Mouse (Mus musculus) kidney, postnatal 0 days (tissue): ENCODE results near the gene Padi4. TPM values are rescaled to one million over a fixed set of nuclear protein-coding genes. Genes with fewer than 3 reads are reported as not detected.

Experiments
- ATAC-seq: fragments of 200-750 bp; cut with Nextera tagmentation; replicated peaks from 2 replicates; pipeline ENCODE4 v1.8.0; 2017; ENCODE audit warnings: low read depth, moderate number of reproducible peaks, moderate TSS enrichment, moderate library complexity; ENCODE audit not compliant: low FRiP score
- DNase-seq: peaks from one replicate; pipeline ENCODE4 v3.0.0-alpha.2; 2016; ENCODE audit warnings: low spot score
- H3K27ac ChIP-seq: fragments of 300-500 bp; sonication (generic); 2 replicates; pipeline ENCODE4 v1.5.1; 2014; ENCODE audit warnings: mild to moderate bottlenecking
- H3K27me3 ChIP-seq: fragments of 300-500 bp; sonication (generic); 2 replicates; pipeline ENCODE4 v1.6.1; 2014; ENCODE audit warnings: low read length, mixed read lengths; ENCODE audit not compliant: insufficient read depth
- H3K36me3 ChIP-seq: fragments of 300-500 bp; sonication (generic); 2 replicates; pipeline ENCODE4 v1.6.1; 2014; ENCODE audit warnings: low read length, mixed read lengths; ENCODE audit not compliant: insufficient read depth
- H3K4me1 ChIP-seq: fragments of 300-500 bp; sonication (generic); replicated peaks from 2 replicates; pipeline ENCODE4 v1.6.1; 2014; ENCODE audit warnings: antibody characterized with exemption, low read length, mixed read lengths; ENCODE audit not compliant: insufficient read depth
- H3K4me2 ChIP-seq: fragments of 300-500 bp; sonication (generic); 2 replicates; pipeline ENCODE4 v1.6.1; 2014; ENCODE audit warnings: mild to moderate bottlenecking, low read length, moderate library complexity, mixed read lengths
- H3K4me3 ChIP-seq: fragments of 300-500 bp; sonication (generic); replicated peaks from 2 replicates; pipeline ENCODE4 v1.5.1; 2014; ENCODE audit warnings: low read depth, low read length
- H3K9ac ChIP-seq: fragments of 300-500 bp; sonication (generic); 2 replicates; pipeline ENCODE4 v1.6.1; 2014; ENCODE audit warnings: low read depth, low read length
- H3K9me3 ChIP-seq: fragments of 300-500 bp; sonication (generic); replicated peaks from 2 replicates; pipeline ENCODE4 v1.6.1; 2016; ENCODE audit warnings: low read length, inconsistent platforms, mixed read lengths
- CTCF ChIP-seq: IDR thresholded peaks from 2 replicates; pipeline ENCODE4 v1.5.1; 2016; ENCODE audit warnings: antibody characterized with exemption, low read depth, mild to moderate bottlenecking, moderate library complexity
- WGBS: fragments of 180-500 bp; shearing (Covaris S2); extraction: QIAGEN DNeasy Blood & Tissue Kit; methylation state at CpG from one replicate; pipeline ENCODE4 v1.1.7; 2014; 5-methylcytosine and 5-hydroxymethylcytosine counted together
- polyA plus RNA-seq: library from polyadenylated mRNA; unstranded; fragments of >200 nt; fragmentation: Nextera tagmentation; extraction: Ambion mirVana; gene quantifications from 2 replicates; pipeline ENCODE4 v1.2.1, GENCODE M21; 2015

Padi4 gene
- polyA plus RNA-seq, 1 experiment from 2014 or later, result 0.74 TPM

DNA sequence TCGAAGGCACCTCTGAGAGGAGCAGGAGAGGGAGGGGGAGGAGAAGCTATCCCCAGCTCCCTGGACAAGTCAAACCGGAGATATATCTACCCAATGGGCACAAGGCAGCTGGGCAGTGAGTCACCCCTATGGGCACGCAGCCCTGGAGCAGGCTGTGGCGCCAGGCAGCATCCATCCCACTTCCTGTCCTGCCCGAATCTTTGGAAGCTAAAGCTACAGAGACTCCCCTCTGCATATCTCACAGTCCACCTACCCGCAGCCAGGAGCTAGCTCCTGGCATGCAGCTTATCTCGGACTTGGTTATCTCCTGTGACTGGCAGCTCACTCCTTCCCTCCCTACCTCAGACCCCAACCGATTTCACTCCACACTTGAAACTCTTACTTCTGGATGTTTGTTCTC lies 35.1 kb upstream of the Padi4 start:
- ATAC-seq (no peak), DNase-seq (no peak)
- Histone ChIP-seq H3K4me3 (no peak overlapping the region), H3K9ac (no peak overlapping the region), H3K27ac (no peak overlapping the region), H3K36me3 (no peaks in the 10 kb centered on the region), H3K4me2 (no peak overlapping the region), H3K4me1 (0 out of 2 replicates have a peak, but pooled peaks cover 5% of the 10 kb centered on the region), H3K27me3 (no peaks in the 10 kb centered on the region), H3K9me3 (no peaks in the 10 kb centered on the region)
- WGBS, result 65% methylated on average over 8 of the region's 8 CpGs
- no peak for TF ChIP-seq CTCF

GRCm38 (mm10) chr4:140804601-140805000 lies 30.6 kb upstream of the Padi4 start:
- no peak overlapping the region for H3K4me3 ChIP-seq
- no peaks in the 10 kb centered on the region for H3K4me1 ChIP-seq
- no peaks in the 10 kb centered on the region for H3K9me3 ChIP-seq
- no peak for TF ChIP-seq CTCF
- H3K9ac ChIP-seq, result no peak overlapping the region
- H3K4me2 ChIP-seq, result no peak overlapping the region
- H3K27ac ChIP-seq, result no peak overlapping the region
- no peaks in the 10 kb centered on the region for H3K27me3 ChIP-seq
- H3K36me3 ChIP-seq, result no peaks in the 10 kb centered on the region
- ATAC-seq (no peak), DNase-seq (no peak)
- WGBS, result 40% methylated on average over 9 of the region's 9 CpGs

- no peaks in the 10 kb centered on the region for H3K9me3 ChIP-seq
- no peak for TF ChIP-seq CTCF
- ATAC-seq, result no peak
Measured at GRCm38 (mm10) chr4:140801364-140801763, 27.3 kb upstream of the Padi4 start.

GRCm38 (mm10) chr4:140796786-140797185 lies 22.8 kb upstream of the Padi4 start:
- no peak overlapping the region for H3K4me3 ChIP-seq
- DNase-seq (no peak), ATAC-seq (no peak)
- H3K4me2 ChIP-seq, result no peak overlapping the region
- H3K4me1 ChIP-seq, result no peaks in the 10 kb centered on the region
- H3K36me3 ChIP-seq, result no peaks in the 10 kb centered on the region
- TF ChIP-seq CTCF, result no peak
- H3K27ac ChIP-seq, result no peak overlapping the region
- no peaks in the 10 kb centered on the region for H3K9me3 ChIP-seq
- no peak overlapping the region for H3K9ac ChIP-seq
- H3K27me3 ChIP-seq, result no peaks in the 10 kb centered on the region
- 68% methylated on average over 3 of the region's 3 CpGs for WGBS

More at GRCm38 (mm10) chr4:140801364-140801763, 27.3 kb upstream of the Padi4 start:
- Histone ChIP-seq H3K4me1 (no peaks in the 10 kb centered on the region), H3K4me3 (no peak overlapping the region), H3K27me3 (no peaks in the 10 kb centered on the region), H3K36me3 (no peaks in the 10 kb centered on the region), H3K27ac (no peak overlapping the region), H3K9ac (no peak overlapping the region), H3K4me2 (no peak overlapping the region)
- 71% methylated on average over 3 of the region's 3 CpGs for WGBS
- no peak for DNase-seq

DNA sequence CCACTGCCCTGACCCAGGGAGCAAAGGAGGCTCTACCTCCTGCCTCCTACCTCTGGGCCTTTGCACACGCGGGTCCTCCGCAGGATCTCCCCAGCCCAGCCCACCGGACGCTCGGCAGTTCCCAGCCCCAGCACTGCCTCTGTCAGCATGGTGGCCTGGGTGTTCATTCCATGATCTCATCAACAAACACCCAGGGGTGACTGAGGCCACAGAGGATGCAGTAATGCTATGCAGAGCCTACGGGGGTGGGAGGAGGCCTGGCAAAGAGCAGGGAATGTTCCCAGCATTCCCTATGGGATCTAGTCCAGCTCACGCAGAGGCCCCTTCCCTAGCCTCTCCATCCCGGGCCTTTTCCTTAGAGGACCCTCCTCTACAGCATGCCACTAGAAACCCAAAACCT lies 20.6 kb upstream of the Padi4 start:
- Histone ChIP-seq H3K36me3 (no peaks in the 10 kb centered on the region), H3K4me3 (no peak overlapping the region), H3K27ac (no peak overlapping the region), H3K4me2 (no peak overlapping the region), H3K27me3 (no peaks in the 10 kb centered on the region), H3K9ac (no peak overlapping the region), H3K4me1 (peaks cover 9% of the 10 kb centered on the region; the same call in 1 of the 2 replicates), H3K9me3 (no peaks in the 10 kb centered on the region)
- DNase-seq (no peak), ATAC-seq (no peak)
- no peak for TF ChIP-seq CTCF
- 78% methylated on average over 9 of the region's 9 CpGs for WGBS

DNA sequence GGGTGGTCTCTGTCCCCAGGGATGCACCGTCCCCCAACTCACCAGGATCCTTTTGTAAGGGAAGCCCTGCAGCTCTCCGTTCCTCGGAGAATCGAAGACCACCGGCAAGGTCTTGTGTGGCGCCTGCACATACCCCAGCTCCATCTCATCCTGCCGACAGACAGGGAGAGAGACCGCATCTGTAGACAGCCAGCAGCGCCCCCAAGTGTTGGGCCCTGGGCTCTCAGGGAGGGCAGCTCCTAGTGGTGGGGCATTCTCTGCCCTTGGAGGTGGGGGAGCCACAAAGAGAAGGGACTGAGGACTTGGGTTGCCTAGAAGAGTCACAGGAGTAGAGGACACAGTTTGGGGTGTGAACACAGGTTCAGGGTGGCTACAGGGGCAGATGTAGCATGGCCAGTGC lies 19.8 kb upstream of the Padi4 start:
- Histone ChIP-seq H3K4me1 (peaks cover 10% of the 10 kb centered on the region; the same call in 1 of the 2 replicates), H3K4me2 (no peak overlapping the region), H3K27ac (no peak overlapping the region), H3K9me3 (no peaks in the 10 kb centered on the region), H3K27me3 (no peaks in the 10 kb centered on the region), H3K36me3 (no peaks in the 10 kb centered on the region), H3K4me3 (no peak overlapping the region), H3K9ac (no peak overlapping the region)
- WGBS, result 66% methylated on average over 9 of the region's 9 CpGs
- ATAC-seq (no peak), DNase-seq (no peak)
- peak; percentile 35; the same call in 1 of the 2 replicates for TF ChIP-seq CTCF

DNA sequence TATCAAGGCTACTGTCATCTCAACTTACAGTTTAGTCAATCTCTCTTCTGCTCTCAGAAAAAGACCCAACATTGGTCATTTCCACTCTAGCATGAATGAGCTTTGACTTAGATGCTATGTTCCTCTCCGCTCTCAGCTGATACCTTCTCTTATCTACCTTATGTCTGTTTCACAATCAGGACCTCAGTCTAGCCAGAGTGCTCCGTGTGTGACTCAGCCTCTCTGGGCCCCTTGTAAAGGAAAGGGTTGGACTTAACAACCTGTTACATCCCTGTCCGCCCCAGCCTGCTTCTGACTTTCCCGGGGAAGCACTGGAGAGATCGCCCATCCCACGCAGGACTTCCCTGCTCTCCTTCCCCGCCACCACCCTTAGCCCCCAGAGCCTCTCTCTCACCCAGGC lies 18.5 kb upstream of the Padi4 start:
- TF ChIP-seq CTCF, result no peak
- H3K4me1 ChIP-seq, result peaks cover 10% of the 10 kb centered on the region; the same call in 1 of the 2 replicates
- H3K9me3 ChIP-seq, result no peaks in the 10 kb centered on the region
- no peak overlapping the region for H3K4me2 ChIP-seq
- 64% methylated on average over 7 of the region's 7 CpGs for WGBS
- no peak overlapping the region for H3K9ac ChIP-seq
- H3K27ac ChIP-seq, result no peak overlapping the region
- DNase-seq (no peak), ATAC-seq (no peak)
- no peaks in the 10 kb centered on the region for H3K36me3 ChIP-seq
- no peak overlapping the region for H3K4me3 ChIP-seq
- H3K27me3 ChIP-seq, result no peaks in the 10 kb centered on the region
